In genomic region chr13:10071165-10071564, GRCm38 (mm10) we compare ENCODE assay signal across 9 mouse cellular contexts.
DNase-seq lines count a peak whose midpoint lies in the region; ATAC-seq and TF ChIP-seq lines count a peak whose summit lies in the region.
"Had no signal": no experiment of that assay in that cellular context is flagged by ENCODE, and none has a peak within 500 bp of the region (broad histone marks: within the 10 kb centered on the region; RNA-seq: fewer than 3 reads in every experiment).

No protein-coding gene starts in this region.

- peak; percentile 82 for TF ChIP-seq CTCF in layer of hippocampus, adult 2 months (conservative IDR thresholded peaks at IDR 0.05)

- WGBS in limb, embryonic 13.5 days, result 48% methylated on average over 5 of the region's 5 CpGs
- 61% methylated on average over 5 of the region's 5 CpGs for WGBS in limb, embryonic 10.5 days

- no peak for DNase-seq in limb, embryonic 10.5 days (ENCODE audit: low spot score)
- DNase-seq in embryo, embryonic 10.5 days (ENCODE audit: low spot score), result peak; percentile 41
- DNase-seq in layer of hippocampus, adult 2 months (ENCODE audit: low spot score in 2 of 2), result peak; percentile 33 to 39
- peak; percentile 67 for DNase-seq in lung, postnatal 4 days
- DNase-seq in right cerebral cortex, postnatal 4 days, result peak; percentile 24
- DNase-seq in urinary bladder, adult 2 months (ENCODE audit: low spot score), result no peak
- DNase-seq: liver, embryonic 13.5 days had no signal

- no peaks in the 10 kb centered on the region for H3K27me3 ChIP-seq in limb, embryonic 13.5 days
- no peaks in the 10 kb centered on the region for H3K27me3 ChIP-seq in limb, embryonic 10.5 days (ENCODE audit: low read depth, poor library complexity, severe bottlenecking)
- H3K27me3 ChIP-seq: liver, embryonic 13.5 days had no signal

- H3K9me3 ChIP-seq in limb, embryonic 13.5 days, result no peaks in the 10 kb centered on the region
- no peaks in the 10 kb centered on the region for H3K9me3 ChIP-seq in limb, embryonic 10.5 days (replicated peaks)
- H3K9me3 ChIP-seq: liver, embryonic 13.5 days had no signal

- no peak overlapping the region for H3K27ac ChIP-seq in limb, embryonic 13.5 days
- H3K27ac ChIP-seq in limb, embryonic 10.5 days, result no peak overlapping the region
- no peak overlapping the region for H3K27ac ChIP-seq in layer of hippocampus, adult 2 months
- H3K27ac ChIP-seq: liver, embryonic 13.5 days had no signal

- no peaks in the 10 kb centered on the region for H3K36me3 ChIP-seq in limb, embryonic 13.5 days
- H3K36me3 ChIP-seq in limb, embryonic 10.5 days, result no peaks in the 10 kb centered on the region
- H3K36me3 ChIP-seq: liver, embryonic 13.5 days had no signal

- ATAC-seq in limb, embryonic 13.5 days (ENCODE audit: low FRiP score, low read depth), result peak; percentile 69
- ATAC-seq in hematopoietic stem cell, adult 5-6 weeks (replicated peaks in 1 of 2; ENCODE audit: insufficient read depth in 1 of 2, low FRiP score in 2 of 2, low TSS enrichment in 1 of 2, low read depth in 1 of 2, poor library complexity in 2 of 2, severe bottlenecking in 2 of 2), result peak; percentile 75 to 86

- no peak overlapping the region for H3K4me2 ChIP-seq in limb, embryonic 13.5 days (replicated peaks)
- H3K4me2 ChIP-seq: liver, embryonic 13.5 days had no signal

- H3K4me3 ChIP-seq in limb, embryonic 13.5 days, result no peak overlapping the region
- no peak overlapping the region for H3K4me3 ChIP-seq in limb, embryonic 10.5 days
- no peak overlapping the region for H3K4me3 ChIP-seq in layer of hippocampus, adult 2 months
- H3K4me3 ChIP-seq: liver, embryonic 13.5 days had no signal

- peaks cover 5% of the 10 kb centered on the region; the same call in 1 of the 2 replicates for H3K4me1 ChIP-seq in limb, embryonic 13.5 days
- H3K4me1 ChIP-seq in limb, embryonic 10.5 days, result no peaks in the 10 kb centered on the region
- H3K4me1 ChIP-seq: liver, embryonic 13.5 days had no signal

- H3K9ac ChIP-seq in limb, embryonic 13.5 days, result no peak overlapping the region
- H3K9ac ChIP-seq: liver, embryonic 13.5 days had no signal

Comparison
In these comparisons a context has a peak if more than half of its experiments do, and no peak if none do; other contexts are left out.
1. DNase-seq: peak in embryo, embryonic 10.5 days (single experiment), layer of hippocampus, adult 2 months (2 of 2), lung, postnatal 4 days (2 of 2) and right cerebral cortex, postnatal 4 days (single experiment); none in limb, embryonic 10.5 days (single experiment) and urinary bladder, adult 2 months (single experiment).